ENCODE assay signal across 14 mouse cellular contexts in genomic region chr5:45476288-45476687, GRCm38 (mm10). TPM values are rescaled to one million over a fixed set of nuclear protein-coding genes. Genes with fewer than 3 reads are reported as not detected.
DNase-seq lines count a peak whose midpoint lies in the region; ATAC-seq and TF ChIP-seq lines count a peak whose summit lies in the region.
"Had no signal": no experiment of that assay in that cellular context is flagged by ENCODE, and none has a peak within 500 bp of the region (broad histone marks: within the 10 kb centered on the region; RNA-seq: fewer than 3 reads in every experiment).

No protein-coding gene starts in this region.

- H3K27ac ChIP-seq in kidney, postnatal 0 days: no peak overlapping the region
- no peak overlapping the region for H3K27ac ChIP-seq in forebrain, postnatal 0 days (ENCODE audit: low read depth, low read length)
- no peak overlapping the region for H3K27ac ChIP-seq in neural tube, embryonic 15.5 days (replicated peaks)
- H3K27ac ChIP-seq: intestine, embryonic 15.5 days; stomach, embryonic 15.5 days had no signal

- no peaks in the 10 kb centered on the region for H3K36me3 ChIP-seq in kidney, postnatal 0 days (ENCODE audit: insufficient read depth, low read length)
- H3K36me3 ChIP-seq in forebrain, postnatal 0 days (ENCODE audit: insufficient read depth): no peaks in the 10 kb centered on the region
- no peaks in the 10 kb centered on the region for H3K36me3 ChIP-seq in neural tube, embryonic 15.5 days
- H3K36me3 ChIP-seq: heart, embryonic 12.5 days; intestine, embryonic 15.5 days; stomach, embryonic 15.5 days had no signal

- H3K4me1 ChIP-seq in kidney, postnatal 0 days (replicated peaks; ENCODE audit: insufficient read depth, low read length): no peaks in the 10 kb centered on the region
- no peaks in the 10 kb centered on the region for H3K4me1 ChIP-seq in forebrain, postnatal 0 days (ENCODE audit: insufficient read depth)
- peaks cover 6% of the 10 kb centered on the region; the same call in 1 of the 2 replicates for H3K4me1 ChIP-seq in neural tube, embryonic 15.5 days
- H3K4me1 ChIP-seq: heart, embryonic 12.5 days; intestine, embryonic 15.5 days; stomach, embryonic 15.5 days had no signal

- DNase-seq in kidney, postnatal 0 days (ENCODE audit: low spot score): peak; percentile 18
- no peak for DNase-seq in kidney, adult 11 months
- DNase-seq in retina, postnatal 1 day: peak; percentile 70
- DNase-seq in retina, embryonic 14.5 days (ENCODE audit: low spot score): no peak
- DNase-seq in forebrain, postnatal 0 days: peak; percentile 25
- no peak for DNase-seq in spleen, adult 12 weeks (ENCODE audit: low spot score)
- no peak for DNase-seq in embryo, embryonic 10.5 days (ENCODE audit: low spot score)
- DNase-seq: adrenal gland, adult 8-10 months; cerebellum, adult 18-20 months had no signal

- TF ChIP-seq CTCF in kidney, postnatal 0 days (IDR thresholded peaks at IDR 0.05; ENCODE audit: low read depth): no peak
- TF ChIP-seq CTCF in forebrain, postnatal 0 days (IDR thresholded peaks at IDR 0.05; ENCODE audit: low read depth): no peak

- no peaks in the 10 kb centered on the region for H3K9me3 ChIP-seq in kidney, postnatal 0 days (replicated peaks; ENCODE audit: low read length)
- H3K9me3 ChIP-seq in forebrain, postnatal 0 days (ENCODE audit: low read length): no peaks in the 10 kb centered on the region
- no peaks in the 10 kb centered on the region for H3K9me3 ChIP-seq in neural tube, embryonic 15.5 days (replicated peaks)
- H3K9me3 ChIP-seq: heart, embryonic 12.5 days; intestine, embryonic 15.5 days; stomach, embryonic 15.5 days had no signal

- no peak for ATAC-seq in kidney, postnatal 0 days (replicated peaks; ENCODE audit: low FRiP score, low read depth)
- ATAC-seq in forebrain, postnatal 0 days: peak; percentile 69
- ATAC-seq in neural tube, embryonic 15.5 days (ENCODE audit: low FRiP score): no peak
- ATAC-seq: intestine, embryonic 15.5 days had no signal

- H3K4me2 ChIP-seq in kidney, postnatal 0 days (ENCODE audit: low read length): no peak overlapping the region
- H3K4me2 ChIP-seq in forebrain, postnatal 0 days (ENCODE audit: low read depth): no peak overlapping the region
- H3K4me2 ChIP-seq in neural tube, embryonic 15.5 days: peak overlapping the region; percentile 11; the same call in 1 of the 2 replicates
- H3K4me2 ChIP-seq: heart, embryonic 12.5 days; intestine, embryonic 15.5 days; stomach, embryonic 15.5 days had no signal

- 31% methylated on average over 6 of the region's 6 CpGs for WGBS in kidney, postnatal 0 days
- WGBS in forebrain, postnatal 0 days: 3% methylated on average over 6 of the region's 6 CpGs
- WGBS in neural tube, embryonic 15.5 days: 26% methylated on average over 6 of the region's 6 CpGs

- no peak overlapping the region for H3K4me3 ChIP-seq in kidney, postnatal 0 days (replicated peaks; ENCODE audit: low read depth, low read length)
- no peak overlapping the region for H3K4me3 ChIP-seq in forebrain, postnatal 0 days (ENCODE audit: low read depth, low read length)
- H3K4me3 ChIP-seq in neural tube, embryonic 15.5 days (replicated peaks): no peak overlapping the region
- H3K4me3 ChIP-seq: heart, embryonic 12.5 days; intestine, embryonic 15.5 days; stomach, embryonic 15.5 days had no signal

- H3K9ac ChIP-seq in kidney, postnatal 0 days (ENCODE audit: low read depth, low read length): no peak overlapping the region
- no peak overlapping the region for H3K9ac ChIP-seq in forebrain, postnatal 0 days
- no peak overlapping the region for H3K9ac ChIP-seq in neural tube, embryonic 15.5 days (replicated peaks)
- H3K9ac ChIP-seq: heart, embryonic 12.5 days; intestine, embryonic 15.5 days; stomach, embryonic 15.5 days had no signal

- no peaks in the 10 kb centered on the region for H3K27me3 ChIP-seq in kidney, postnatal 0 days (ENCODE audit: insufficient read depth, low read length)
- no peaks in the 10 kb centered on the region for H3K27me3 ChIP-seq in forebrain, postnatal 0 days (ENCODE audit: insufficient read depth, low read length)
- no peaks in the 10 kb centered on the region; the same call in 1 of the 2 replicates for H3K27me3 ChIP-seq in neural tube, embryonic 15.5 days (replicated peaks)
- H3K27me3 ChIP-seq: intestine, embryonic 15.5 days; stomach, embryonic 15.5 days had no signal

RNA-seq across cellular contexts. Expression of gene Lap3, which starts 16.9 kb away (rescaled TPM):
- 99.7 and 114 TPM in 2 replicates for polyA plus RNA-seq in kidney, postnatal 0 days (2015; fragmentation: Nextera tagmentation; extraction: Ambion mirVana)
- total RNA-seq in forebrain, postnatal 0 days (2014; rRNA removed): 29.9 and 30.1 TPM in 2 replicates
- 34.2 and 35.8 TPM in 2 replicates for polyA plus RNA-seq in forebrain, postnatal 0 days (2015; fragmentation: Nextera tagmentation; extraction: Ambion mirVana)
- polyA plus RNA-seq in neural tube, embryonic 15.5 days (2015; fragmentation: Nextera tagmentation; extraction: Ambion mirVana): 33.5 and 43.9 TPM in 2 replicates

RNA-seq across cellular contexts. Expression of gene Clrn2, which starts 22.7 kb away (rescaled TPM):
- not detected in 2 replicates for polyA plus RNA-seq in kidney, postnatal 0 days (2015; fragmentation: Nextera tagmentation; extraction: Ambion mirVana)
- total RNA-seq in forebrain, postnatal 0 days (2014; rRNA removed): not detected in 2 replicates
- polyA plus RNA-seq in forebrain, postnatal 0 days (2015; fragmentation: Nextera tagmentation; extraction: Ambion mirVana): not detected in 2 replicates
- polyA plus RNA-seq in neural tube, embryonic 15.5 days (2015; fragmentation: Nextera tagmentation; extraction: Ambion mirVana): not detected in 2 replicates
- total RNA-seq: adrenal gland, adult 8-10 months; ES-E14 had no signal
- polyA plus RNA-seq: heart, embryonic 12.5 days; intestine, embryonic 15.5 days; stomach, embryonic 15.5 days had no signal

RNA-seq across cellular contexts. Expression of gene Qdpr, which starts 26.3 kb away (rescaled TPM):
- polyA plus RNA-seq in kidney, postnatal 0 days (2015; fragmentation: Nextera tagmentation; extraction: Ambion mirVana): 297 and 318 TPM in 2 replicates
- total RNA-seq in forebrain, postnatal 0 days (2014; rRNA removed): 28.1 and 42.2 TPM in 2 replicates
- 125 and 129 TPM in 2 replicates for polyA plus RNA-seq in forebrain, postnatal 0 days (2015; fragmentation: Nextera tagmentation; extraction: Ambion mirVana)
- polyA plus RNA-seq in neural tube, embryonic 15.5 days (2015; fragmentation: Nextera tagmentation; extraction: Ambion mirVana): 143 and 155 TPM in 2 replicates

RNA-seq across cellular contexts. Expression of gene Med28, which starts 43.7 kb away (rescaled TPM):
- 333 and 339 TPM in 2 replicates for polyA plus RNA-seq in kidney, postnatal 0 days (2015; fragmentation: Nextera tagmentation; extraction: Ambion mirVana)
- total RNA-seq in forebrain, postnatal 0 days (2014; rRNA removed): 65.0 and 86.6 TPM in 2 replicates
- polyA plus RNA-seq in forebrain, postnatal 0 days (2015; fragmentation: Nextera tagmentation; extraction: Ambion mirVana): 277 and 325 TPM in 2 replicates
- 240 and 257 TPM in 2 replicates for polyA plus RNA-seq in neural tube, embryonic 15.5 days (2015; fragmentation: Nextera tagmentation; extraction: Ambion mirVana)

Comparison
In these comparisons a context has a peak if more than half of its experiments do, and no peak if none do; other contexts are left out.
1. DNase-seq: peak in kidney, postnatal 0 days (single experiment), retina, postnatal 1 day (single experiment) and forebrain, postnatal 0 days (single experiment); none in kidney, adult 11 months (single experiment), retina, embryonic 14.5 days (single experiment), spleen, adult 12 weeks (single experiment) and embryo, embryonic 10.5 days (single experiment).